Mouse (Mus musculus) thymus, adult 2 months (tissue): Measurements from ENCODE around the gene Ghr. TPM values are rescaled to one million over a fixed set of nuclear protein-coding genes. Genes with fewer than 3 reads are reported as not detected.

ENCODE experiments used
- DNase-seq: peaks from one replicate; pipeline ENCODE4 v3.0.0; 2021
- H3K27ac ChIP-seq: fragments of 200-500 bp; 2 replicates; pipeline ENCODE4 v1.5.1; 2012; ENCODE audit warnings: low read length, control low read depth; ENCODE audit not compliant: control insufficient read depth, insufficient read depth
- H3K27me3 ChIP-seq: fragments of 200-500 bp; 2 replicates; pipeline ENCODE4 v1.6.1; 2012; ENCODE audit warnings: mild to moderate bottlenecking, low read length, moderate library complexity, mixed read lengths; ENCODE audit not compliant: control insufficient read depth, insufficient read depth
- H3K36me3 ChIP-seq: fragments of 200-500 bp; 2 replicates; pipeline ENCODE4 v1.6.1; 2012; ENCODE audit warnings: mild to moderate bottlenecking, low read length, moderate library complexity; ENCODE audit not compliant: control insufficient read depth, insufficient read depth
- H3K4me1 ChIP-seq: fragments of 200-500 bp; replicated peaks from 2 replicates; pipeline ENCODE4 v1.6.1; 2012; ENCODE audit warnings: low read length; ENCODE audit not compliant: control insufficient read depth, insufficient read depth
- H3K4me3 ChIP-seq: fragments of 200-500 bp; 2 replicates; pipeline ENCODE4 v1.5.1; 2012; ENCODE audit warnings: mild to moderate bottlenecking, low read length, control low read depth, moderate library complexity; ENCODE audit not compliant: control insufficient read depth, insufficient read depth
- CTCF ChIP-seq: fragments of 200-500 bp; IDR thresholded peaks from 2 replicates; pipeline ENCODE4 v1.5.1; 2012; ENCODE audit warnings: mild to moderate bottlenecking, control low read depth, low read length, moderate library complexity, borderline replicate concordance; ENCODE audit not compliant: control insufficient read depth, poor library complexity, insufficient read depth; ENCODE audit errors: extremely low read depth
- POLR2A ChIP-seq: fragments of 200-500 bp; IDR thresholded peaks from 2 replicates; pipeline ENCODE4 v1.6.1; 2012; ENCODE audit warnings: mild to moderate bottlenecking, low read length, control low read depth, moderate library complexity; ENCODE audit not compliant: control insufficient read depth, poor library complexity, insufficient read depth; ENCODE audit errors: extremely low read depth
- WGBS: fragments of 180-500 bp; shearing (Covaris S2); methylation state at CpG from one replicate; pipeline ENCODE4 v1.1.7; 2018; 5-methylcytosine and 5-hydroxymethylcytosine counted together
- polyA plus RNA-seq: library from polyadenylated mRNA; depleted of rRNA; stranded (reverse); fragments of >200 nt; gene quantifications from 2 replicates; pipeline ENCODE4 v1.2.3, GENCODE M21; 2012

Ghr gene
- polyA plus RNA-seq, 1 experiment, result 7.3 TPM

- DNase-seq, result no peak
- TF ChIP-seq POLR2A (no peak), CTCF (no peak)
- no peaks in the 10 kb centered on the region for H3K36me3 ChIP-seq
- no peak overlapping the region for H3K4me3 ChIP-seq
- H3K4me1 ChIP-seq, result no peaks in the 10 kb centered on the region
- H3K27me3 ChIP-seq, result no peaks in the 10 kb centered on the region
- WGBS, result 96% methylated on average over 2 of the region's 2 CpGs
- no peak overlapping the region for H3K27ac ChIP-seq
Measured at GRCm38 (mm10) chr15:3507329-3507728, 76.0 kb downstream of the Ghr start.

GRCm38 (mm10) chr15:3504700-3505099 lies 78.6 kb downstream of the Ghr start:
- no peaks in the 10 kb centered on the region for H3K27me3 ChIP-seq
- DNase-seq, result no peak
- no peak overlapping the region for H3K27ac ChIP-seq
- TF ChIP-seq CTCF (no peak), POLR2A (no peak)
- H3K36me3 ChIP-seq, result no peaks in the 10 kb centered on the region
- WGBS, result 81% methylated on average over 5 of the region's 5 CpGs
- no peak overlapping the region for H3K4me3 ChIP-seq
- no peaks in the 10 kb centered on the region for H3K4me1 ChIP-seq

GRCm38 (mm10) chr15:3501683-3502082 lies 81.6 kb downstream of the Ghr start:
- Histone ChIP-seq H3K27ac (no peak overlapping the region), H3K27me3 (no peaks in the 10 kb centered on the region), H3K4me1 (no peaks in the 10 kb centered on the region), H3K4me3 (no peak overlapping the region), H3K36me3 (no peaks in the 10 kb centered on the region)
- 88% methylated on average over 3 of the region's 3 CpGs for WGBS
- DNase-seq, result no peak
- no peak for TF ChIP-seq POLR2A
- TF ChIP-seq CTCF, result no peak

- Histone ChIP-seq H3K4me1 (no peaks in the 10 kb centered on the region), H3K36me3 (no peaks in the 10 kb centered on the region), H3K27ac (no peak overlapping the region), H3K27me3 (no peaks in the 10 kb centered on the region), H3K4me3 (no peak overlapping the region)
- TF ChIP-seq POLR2A (no peak), CTCF (no peak)
- DNase-seq, result no peak
- WGBS, result 100% methylated on average over 1 of the region's 1 CpGs
Measured at GRCm38 (mm10) chr15:3499020-3499419, 84.3 kb downstream of the Ghr start.

- Histone ChIP-seq H3K27me3 (no peaks in the 10 kb centered on the region), H3K27ac (no peak overlapping the region), H3K4me1 (no peaks in the 10 kb centered on the region), H3K36me3 (no peaks in the 10 kb centered on the region), H3K4me3 (no peak overlapping the region)
- WGBS, result 92% methylated on average over 9 of the region's 9 CpGs
- DNase-seq, result no peak
- TF ChIP-seq CTCF (no peak), POLR2A (no peak)
Measured at GRCm38 (mm10) chr15:3497946-3498580, 85.2 kb downstream of the Ghr start.

- H3K4me3 ChIP-seq, result no peak overlapping the region
- no peak overlapping the region for H3K27ac ChIP-seq
- no peak for DNase-seq
- 92% methylated on average over 3 of the region's 3 CpGs for WGBS
- H3K4me1 ChIP-seq, result no peaks in the 10 kb centered on the region
- no peaks in the 10 kb centered on the region for H3K27me3 ChIP-seq
- no peaks in the 10 kb centered on the region for H3K36me3 ChIP-seq
- TF ChIP-seq CTCF, result no peak
- TF ChIP-seq POLR2A, result no peak
Measured at GRCm38 (mm10) chr15:3490868-3491267, 92.4 kb downstream of the Ghr start.

GRCm38 (mm10) chr15:3490011-3490410 lies 93.3 kb downstream of the Ghr start:
- no peaks in the 10 kb centered on the region for H3K27me3 ChIP-seq
- H3K4me3 ChIP-seq, result no peak overlapping the region
- TF ChIP-seq POLR2A (no peak), CTCF (no peak)
- H3K27ac ChIP-seq, result no peak overlapping the region
- DNase-seq, result no peak
- H3K4me1 ChIP-seq, result no peaks in the 10 kb centered on the region
- H3K36me3 ChIP-seq, result no peaks in the 10 kb centered on the region
- 92% methylated on average over 2 of the region's 2 CpGs for WGBS
